Mouse (Mus musculus) embryonic facial prominence, embryonic 14.5 days (tissue): ENCODE results near the gene Ccdc152. TPM values are rescaled to one million over a fixed set of nuclear protein-coding genes. Genes with fewer than 3 reads are reported as not detected.

Source experiments
- ATAC-seq: fragments of 200-750 bp; cut with Nextera tagmentation; 2 replicates; pipeline ENCODE4 v1.8.0; 2017; ENCODE audit warnings: low read depth, moderate number of reproducible peaks, moderate TSS enrichment
- DNase-seq: peaks from one replicate; pipeline ENCODE4 v3.0.0-alpha.2; 2015; ENCODE audit warnings: low spot score
- H3K27ac ChIP-seq: fragments of 300-500 bp; sonication (generic); replicated peaks from 2 replicates; pipeline ENCODE4 v1.5.1; 2014; ENCODE audit warnings: low read depth, mild to moderate bottlenecking, low read length, moderate library complexity
- H3K27me3 ChIP-seq: fragments of 300-500 bp; sonication (generic); replicated peaks from 2 replicates; pipeline ENCODE4 v1.6.1; 2014; ENCODE audit warnings: low read length; ENCODE audit not compliant: control insufficient read depth, insufficient read depth
- H3K36me3 ChIP-seq: fragments of 300-500 bp; sonication (generic); 2 replicates; pipeline ENCODE4 v1.6.1; 2014; ENCODE audit warnings: low read length, mixed read lengths; ENCODE audit not compliant: control insufficient read depth, insufficient read depth
- H3K4me1 ChIP-seq: fragments of 300-500 bp; sonication (generic); 2 replicates; pipeline ENCODE4 v1.6.1; 2014; ENCODE audit warnings: antibody characterized with exemption, low read length; ENCODE audit not compliant: control insufficient read depth, insufficient read depth
- H3K4me2 ChIP-seq: fragments of 300-500 bp; sonication (generic); 2 replicates; pipeline ENCODE4 v1.6.1; 2014; ENCODE audit warnings: low read depth, mild to moderate bottlenecking, low read length, moderate library complexity, mixed read lengths
- H3K4me3 ChIP-seq: fragments of 300-500 bp; sonication (generic); 2 replicates; pipeline ENCODE4 v1.5.1; 2014; ENCODE audit warnings: low read depth, mild to moderate bottlenecking, low read length
- H3K9ac ChIP-seq: fragments of 300-500 bp; sonication (generic); 2 replicates; pipeline ENCODE4 v1.6.1; 2014; ENCODE audit warnings: low read depth, mild to moderate bottlenecking, low read length, moderate library complexity, mixed read lengths
- H3K9me3 ChIP-seq: fragments of 300-500 bp; sonication (generic); 2 replicates; pipeline ENCODE4 v1.6.1; 2016; ENCODE audit warnings: low read length; ENCODE audit not compliant: control insufficient read depth
- WGBS: fragments of 180-500 bp; shearing (Covaris S2); extraction: QIAGEN DNeasy Blood & Tissue Kit; methylation state at CpG from one replicate; pipeline ENCODE4 v1.1.7; 2014; 5-methylcytosine and 5-hydroxymethylcytosine counted together
- polyA plus RNA-seq: library from polyadenylated mRNA; unstranded; fragments of >200 nt; fragmentation: Nextera tagmentation; extraction: Ambion mirVana; gene quantifications from 2 replicates; pipeline ENCODE4 v1.2.1, GENCODE M21; 2014

The Ccdc152 gene
- polyA plus RNA-seq, 1 experiment from 2014 or later: 0.31 TPM

DNA sequence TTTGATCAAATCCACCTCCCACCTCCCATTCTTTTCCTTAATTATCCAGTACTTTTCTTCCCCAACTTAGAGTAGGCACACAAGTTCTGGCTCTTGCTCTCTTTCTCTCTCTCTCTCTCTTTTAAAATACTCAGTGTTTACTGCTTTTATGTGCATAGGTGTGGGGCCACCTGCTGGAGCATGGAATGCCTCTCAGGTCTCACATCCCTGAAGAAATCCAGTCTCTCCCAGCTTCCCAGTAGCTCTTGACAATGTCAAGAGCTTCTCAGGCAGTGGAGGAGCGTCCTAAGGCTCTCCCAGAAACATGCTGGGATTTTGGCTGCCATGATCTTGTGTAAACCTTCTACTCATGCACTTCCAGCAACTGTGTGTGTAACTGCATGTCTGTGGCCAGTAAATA is 27.0 kb upstream of the Ccdc152 start:
- H3K27me3 ChIP-seq: no peaks in the 10 kb centered on the region
- DNase-seq (no peak), ATAC-seq (no peak)
- H3K4me2 ChIP-seq: no peak overlapping the region
- H3K4me3 ChIP-seq: no peak overlapping the region
- H3K4me1 ChIP-seq: no peaks in the 10 kb centered on the region
- no peak overlapping the region for H3K27ac ChIP-seq
- no peaks in the 10 kb centered on the region for H3K36me3 ChIP-seq
- no peaks in the 10 kb centered on the region for H3K9me3 ChIP-seq
- H3K9ac ChIP-seq: no peak overlapping the region
- WGBS: 71% methylated on average over 1 of the region's 1 CpGs

- no peak overlapping the region for H3K4me2 ChIP-seq
- H3K4me3 ChIP-seq: no peak overlapping the region
- no peaks in the 10 kb centered on the region for H3K4me1 ChIP-seq
- H3K9me3 ChIP-seq: no peaks in the 10 kb centered on the region
- peaks cover 12% of the 10 kb centered on the region for H3K36me3 ChIP-seq
- no peak for DNase-seq
- H3K9ac ChIP-seq: no peak overlapping the region
- no peak for ATAC-seq
- H3K27ac ChIP-seq: no peak overlapping the region
- H3K27me3 ChIP-seq: no peaks in the 10 kb centered on the region
Measured at GRCm38 (mm10) chr15:3323041-3323440, 19.7 kb upstream of the Ccdc152 start.

GRCm38 (mm10) chr15:3319929-3320328 is 16.6 kb upstream of the Ccdc152 start:
- no peaks in the 10 kb centered on the region for H3K27me3 ChIP-seq
- DNase-seq: no peak
- no peak overlapping the region for H3K4me3 ChIP-seq
- no peak overlapping the region for H3K4me2 ChIP-seq
- no peaks in the 10 kb centered on the region for H3K9me3 ChIP-seq
- H3K9ac ChIP-seq: no peak overlapping the region
- no peak overlapping the region for H3K27ac ChIP-seq
- no peak for ATAC-seq
- H3K36me3 ChIP-seq: peaks cover 12% of the 10 kb centered on the region
- no peaks in the 10 kb centered on the region for H3K4me1 ChIP-seq
- 80% methylated on average over 9 of the region's 9 CpGs for WGBS

DNA sequence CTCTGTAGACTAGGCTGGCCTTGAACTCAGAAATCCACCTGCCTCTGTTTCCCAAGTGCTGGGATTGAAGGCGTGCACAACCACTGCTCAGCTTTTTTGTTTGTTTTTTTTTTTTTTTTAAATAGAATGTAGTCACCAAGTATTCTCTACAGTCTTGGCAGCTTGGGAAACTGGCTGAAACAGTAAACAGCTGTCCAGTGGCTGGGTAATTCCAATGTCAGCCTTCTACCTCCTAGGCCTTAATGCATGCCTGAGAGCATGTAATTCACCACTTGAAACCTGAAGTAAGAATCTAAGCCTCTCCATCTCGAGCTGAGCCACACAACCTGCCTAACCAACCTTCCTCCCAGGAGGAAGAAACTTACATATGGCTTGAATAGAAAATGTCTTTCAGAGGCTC is 13.3 kb upstream of the Ccdc152 start:
- Histone ChIP-seq H3K4me2 (no peak overlapping the region), H3K27me3 (no peaks in the 10 kb centered on the region), H3K27ac (no peak overlapping the region), H3K36me3 (peaks cover 12% of the 10 kb centered on the region), H3K9me3 (no peaks in the 10 kb centered on the region), H3K9ac (no peak overlapping the region), H3K4me3 (no peak overlapping the region), H3K4me1 (no peaks in the 10 kb centered on the region)
- WGBS: 78% methylated on average over 2 of the region's 2 CpGs
- DNase-seq (no peak), ATAC-seq (no peak)

GRCm38 (mm10) chr15:3312937-3313336 is 9.6 kb upstream of the Ccdc152 start:
- no peaks in the 10 kb centered on the region for H3K36me3 ChIP-seq
- no peaks in the 10 kb centered on the region for H3K27me3 ChIP-seq

GRCm38 (mm10) chr15:3309856-3310255 is 6.5 kb upstream of the Ccdc152 start:
- Histone ChIP-seq H3K9me3 (no peaks in the 10 kb centered on the region), H3K9ac (no peak overlapping the region), H3K27ac (no peak overlapping the region), H3K4me1 (no peaks in the 10 kb centered on the region), H3K36me3 (no peaks in the 10 kb centered on the region), H3K27me3 (no peaks in the 10 kb centered on the region), H3K4me2 (no peak overlapping the region), H3K4me3 (no peak overlapping the region)
- ATAC-seq (no peak), DNase-seq (no peak)
- 84% methylated on average over 3 of the region's 3 CpGs for WGBS

More at GRCm38 (mm10) chr15:3312937-3313336, 9.6 kb upstream of the Ccdc152 start:
- H3K9me3 ChIP-seq: no peaks in the 10 kb centered on the region
- no peaks in the 10 kb centered on the region for H3K4me1 ChIP-seq
- peak; percentile 54 for DNase-seq
- no peak overlapping the region for H3K27ac ChIP-seq
- H3K9ac ChIP-seq: no peak overlapping the region
- no peak overlapping the region for H3K4me2 ChIP-seq
- no peak overlapping the region for H3K4me3 ChIP-seq
- no peak for ATAC-seq

DNA sequence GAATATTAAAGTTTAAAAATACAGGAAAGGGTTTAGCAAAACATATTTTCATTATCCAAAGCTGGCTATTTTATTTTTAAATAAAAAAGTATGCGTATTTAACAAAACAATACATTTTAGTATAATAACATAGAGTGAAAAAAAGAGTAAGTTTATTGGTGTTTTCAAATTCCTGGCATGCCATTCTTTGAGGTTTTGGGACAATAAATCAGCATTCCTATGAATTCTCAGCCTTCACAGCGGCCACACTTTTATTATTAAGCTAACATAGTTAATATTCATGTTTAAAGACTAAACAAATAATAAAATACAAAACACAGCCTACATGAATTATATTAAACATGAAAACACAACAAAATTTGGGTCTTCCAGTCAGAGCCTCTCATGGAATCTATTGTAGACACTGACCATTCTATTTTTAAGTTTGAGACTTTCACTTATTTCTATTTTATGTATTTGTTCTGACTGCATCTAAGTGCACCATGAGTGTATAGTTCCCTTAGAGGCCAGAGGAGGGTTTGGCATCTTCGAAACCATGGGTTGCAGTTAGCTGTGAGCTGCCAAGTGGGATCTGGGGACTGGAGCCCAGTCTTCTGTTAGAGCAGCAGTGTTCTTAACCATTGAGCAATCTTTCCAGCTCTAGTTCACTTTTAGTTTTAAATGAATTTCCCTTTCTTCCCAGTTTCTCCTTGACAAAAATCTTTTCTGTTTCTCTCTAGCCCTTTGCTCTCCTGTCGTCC is 2.8 kb downstream of the Ccdc152 start:
- ATAC-seq: no peak
- no peaks in the 10 kb centered on the region for H3K4me1 ChIP-seq
- no peak overlapping the region for H3K4me2 ChIP-seq
- WGBS: 70% methylated on average over 4 of the region's 4 CpGs
- H3K36me3 ChIP-seq: no peaks in the 10 kb centered on the region
- DNase-seq: no peak
- H3K9ac ChIP-seq: no peak overlapping the region
- H3K4me3 ChIP-seq: no peak overlapping the region
- no peak overlapping the region for H3K27ac ChIP-seq
- no peaks in the 10 kb centered on the region for H3K9me3 ChIP-seq
- H3K27me3 ChIP-seq: no peaks in the 10 kb centered on the region

DNA sequence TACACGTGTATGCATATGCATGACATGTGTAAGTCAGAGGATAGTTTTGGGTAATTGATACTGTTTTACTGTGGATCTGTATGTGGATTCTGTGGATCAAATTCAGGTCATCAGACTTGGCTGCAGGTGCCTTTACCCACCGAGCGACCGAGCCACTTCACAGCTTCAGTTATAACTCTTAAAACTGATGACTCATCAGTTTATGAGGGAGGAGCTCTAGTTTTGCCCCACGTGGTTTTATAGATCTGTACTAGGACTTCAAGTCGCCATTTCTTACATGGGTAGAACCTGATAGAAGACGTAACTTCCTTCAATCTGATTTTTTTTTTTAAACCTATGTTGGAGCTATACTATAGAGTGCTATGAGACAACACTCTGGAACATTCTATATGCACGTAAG is 5.7 kb downstream of the Ccdc152 start:
- H3K4me2 ChIP-seq: no peak overlapping the region
- no peaks in the 10 kb centered on the region for H3K36me3 ChIP-seq
- ATAC-seq (no peak), DNase-seq (no peak)
- no peak overlapping the region for H3K9ac ChIP-seq
- H3K27ac ChIP-seq: no peak overlapping the region
- no peak overlapping the region for H3K4me3 ChIP-seq
- H3K27me3 ChIP-seq: no peaks in the 10 kb centered on the region
- H3K4me1 ChIP-seq: no peaks in the 10 kb centered on the region
- WGBS: 74% methylated on average over 8 of the region's 8 CpGs
- H3K9me3 ChIP-seq: no peaks in the 10 kb centered on the region

- no peak for DNase-seq
- H3K36me3 ChIP-seq: no peaks in the 10 kb centered on the region
- no peak overlapping the region for H3K4me3 ChIP-seq
Measured at GRCm38 (mm10) chr15:3295986-3296385, 7.3 kb downstream of the Ccdc152 start.

More at GRCm38 (mm10) chr15:3295986-3296385, 7.3 kb downstream of the Ccdc152 start:
- H3K27ac ChIP-seq: no peak overlapping the region
- no peak overlapping the region for H3K9ac ChIP-seq
- H3K4me1 ChIP-seq: no peaks in the 10 kb centered on the region
- no peaks in the 10 kb centered on the region for H3K9me3 ChIP-seq
- no peak for ATAC-seq
- no peaks in the 10 kb centered on the region for H3K27me3 ChIP-seq
- no peak overlapping the region for H3K4me2 ChIP-seq
- WGBS: 68% methylated on average over 1 of the region's 1 CpGs
